Mouse (Mus musculus): ENCODE data around the gene Rbbp4.

DNA sequence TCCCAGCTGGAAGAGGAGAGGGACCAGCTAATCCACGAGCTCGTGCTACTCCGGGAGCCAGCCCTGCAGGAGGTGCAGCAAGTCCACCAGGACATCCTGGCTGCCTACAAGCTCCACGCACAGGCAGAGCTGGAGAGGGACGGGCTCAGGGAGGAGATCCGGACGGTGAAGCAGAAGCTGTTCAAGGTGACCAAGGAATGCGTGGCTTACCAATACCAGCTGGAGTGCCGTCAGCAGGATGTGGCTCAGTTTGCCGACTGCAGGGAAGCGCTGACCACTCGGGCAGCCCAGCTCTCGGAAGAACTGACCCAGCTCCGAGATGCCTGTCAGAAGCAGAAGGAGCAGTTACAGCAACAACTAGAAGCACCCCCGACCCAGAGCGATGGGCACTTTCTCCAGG, 41.5 kb downstream of the Rbbp4 start:
- no peak for TF ChIP-seq CTCF (IDR thresholded peaks at IDR 0.05; ENCODE audit: borderline replicate concordance, control insufficient read depth, extremely low read depth, insufficient read depth, low read length, poor library complexity)
- TF ChIP-seq POLR2A (IDR thresholded peaks at IDR 0.05; ENCODE audit: control insufficient read depth, extremely low read depth, insufficient read depth, low read length, poor library complexity): no peak
